Mouse (Mus musculus): Measurements from ENCODE around the gene Tekt4.

DNA sequence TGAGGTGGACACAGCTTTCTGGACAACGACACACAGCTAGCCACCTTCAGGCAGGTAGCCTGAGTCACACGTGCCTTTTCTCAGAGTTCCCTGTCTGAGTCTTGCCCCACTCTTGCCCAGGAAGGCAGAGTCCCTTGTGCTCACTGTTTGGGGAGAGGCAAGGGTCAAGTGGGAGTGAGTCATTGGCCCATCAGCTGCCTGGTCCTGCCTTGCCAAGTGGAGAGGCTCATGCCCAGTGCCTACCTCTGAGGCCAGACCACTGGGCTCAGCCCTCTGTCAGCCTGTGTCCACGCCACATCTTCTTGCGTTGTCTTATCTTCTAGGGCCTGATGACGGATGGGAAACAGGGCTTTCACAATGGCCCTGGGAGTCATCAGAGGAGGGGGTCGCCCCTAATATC, 13.4 kb downstream of the Tekt4 start:
- TF ChIP-seq CTCF (IDR thresholded peaks at IDR 0.05; ENCODE audit: low read depth) (no peak), EP300 (IDR thresholded peaks at IDR 0.05; ENCODE audit: low read depth) (no peak)
